Mouse (Mus musculus) olfactory bulb, adult 2 months (tissue): Measurements from ENCODE around the gene Wfdc1. TPM values are rescaled to one million over a fixed set of nuclear protein-coding genes. Genes with fewer than 3 reads are reported as not detected.

Experiments used
- H3K27ac ChIP-seq: fragments of 200-500 bp; 2 replicates; pipeline ENCODE4 v1.5.1; 2012; ENCODE audit warnings: low read depth, low read length; ENCODE audit not compliant: insufficient read depth
- H3K4me1 ChIP-seq: fragments of 200-500 bp; 2 replicates; pipeline ENCODE4 v1.6.1; 2012; ENCODE audit warnings: low read length; ENCODE audit not compliant: control insufficient read depth, insufficient read depth
- H3K4me3 ChIP-seq: fragments of 200-500 bp; 2 replicates; pipeline ENCODE4 v1.5.1; 2012; ENCODE audit warnings: mild to moderate bottlenecking, low read depth, low read length, moderate library complexity; ENCODE audit not compliant: insufficient read depth
- CTCF ChIP-seq: fragments of 200-500 bp; IDR thresholded peaks from 2 replicates; pipeline ENCODE4 v1.5.1; 2012; ENCODE audit warnings: low read depth, mild to moderate bottlenecking, low read length, moderate library complexity; ENCODE audit not compliant: insufficient read depth
- POLR2A ChIP-seq: fragments of 200-500 bp; IDR thresholded peaks from 2 replicates; pipeline ENCODE4 v1.6.1; 2012; ENCODE audit warnings: mild to moderate bottlenecking, low read depth, low read length, moderate library complexity; ENCODE audit not compliant: insufficient read depth
- WGBS: fragments of 180-500 bp; shearing (Covaris S2); methylation state at CpG from one replicate; pipeline ENCODE4 v1.1.7; 2018; 5-methylcytosine and 5-hydroxymethylcytosine counted together
- polyA plus RNA-seq: library from polyadenylated mRNA; stranded (reverse); fragments of >200 nt; gene quantifications from 2 replicates; pipeline ENCODE4 v1.2.4, GENCODE M21; 2012; ENCODE audit warnings: low replicate concordance; ENCODE audit not compliant: missing spikeins, insufficient read depth, insufficient read length

Wfdc1 gene
- polyA plus RNA-seq, 1 experiment, result not detected

- TF ChIP-seq POLR2A, result no peak
- no peak for TF ChIP-seq CTCF
- no peak overlapping the region for H3K4me3 ChIP-seq
- peaks cover 25% of the 10 kb centered on the region for H3K4me1 ChIP-seq
- H3K27ac ChIP-seq, result no peak overlapping the region
- 91% methylated on average over 5 of the region's 5 CpGs for WGBS
These were observed 47.3 kb downstream of the Wfdc1 start for GRCm38 (mm10) chr8:119713421-119713820.

GRCm38 (mm10) chr8:119715221-119715620 lies 49.1 kb downstream of the Wfdc1 start:
- H3K4me3 ChIP-seq, result no peak overlapping the region
- no peak for TF ChIP-seq POLR2A
- TF ChIP-seq CTCF, result no peak
- H3K27ac ChIP-seq, result no peak overlapping the region
- H3K4me1 ChIP-seq, result peaks cover 21% of the 10 kb centered on the region
- WGBS, result 47% methylated on average over 12 of the region's 12 CpGs

GRCm38 (mm10) chr8:119716730-119717299 lies 50.6 kb downstream of the Wfdc1 start:
- no peak for TF ChIP-seq POLR2A
- no peak for TF ChIP-seq CTCF
- peaks cover 21% of the 10 kb centered on the region for H3K4me1 ChIP-seq
- no peak overlapping the region for H3K27ac ChIP-seq
- no peak overlapping the region for H3K4me3 ChIP-seq

- WGBS, result 65% methylated on average over 9 of the region's 9 CpGs
- H3K4me1 ChIP-seq, result peaks cover 15% of the 10 kb centered on the region
- H3K4me3 ChIP-seq, result no peak overlapping the region
- H3K27ac ChIP-seq, result no peak overlapping the region
- no peak for TF ChIP-seq CTCF
- no peak for TF ChIP-seq POLR2A
These were observed 51.6 kb downstream of the Wfdc1 start for GRCm38 (mm10) chr8:119717765-119718164.

DNA sequence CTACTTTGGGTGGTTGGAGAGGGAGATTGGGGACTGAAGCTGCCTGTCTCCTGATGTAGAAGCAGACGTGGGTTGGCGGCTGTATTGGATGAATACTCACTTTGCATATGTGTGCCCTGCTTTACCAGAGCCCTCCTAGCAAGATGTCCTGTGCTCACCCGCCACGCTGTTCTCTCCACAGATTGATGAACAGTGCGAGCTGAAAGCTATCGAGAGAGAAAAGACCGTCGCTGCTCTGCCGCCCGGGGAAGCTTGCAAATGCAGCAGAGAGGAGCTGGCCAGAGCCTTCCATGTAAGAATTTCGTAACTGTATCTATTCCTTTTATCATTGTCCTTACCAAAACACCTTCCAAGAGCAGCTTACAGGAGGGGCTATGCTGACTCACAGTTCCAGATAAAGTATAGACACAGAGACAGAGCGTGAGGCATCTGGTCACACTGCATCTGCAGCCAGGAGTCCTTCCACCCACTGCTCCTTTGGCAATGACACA lies 52.9 kb downstream of the Wfdc1 start:
- Histone ChIP-seq H3K27ac (no peak overlapping the region), H3K4me3 (no peak overlapping the region), H3K4me1 (peaks cover 15% of the 10 kb centered on the region)
- TF ChIP-seq POLR2A (no peak), CTCF (no peak)
- 55% methylated on average over 12 of the region's 12 CpGs for WGBS

- H3K27ac ChIP-seq, result no peak overlapping the region
- peaks cover 8% of the 10 kb centered on the region for H3K4me1 ChIP-seq
- no peak overlapping the region for H3K4me3 ChIP-seq
- WGBS, result 65% methylated on average over 6 of the region's 6 CpGs
- TF ChIP-seq POLR2A (no peak), CTCF (no peak)
These were observed 56.2 kb downstream of the Wfdc1 start for GRCm38 (mm10) chr8:119722348-119722747.

DNA sequence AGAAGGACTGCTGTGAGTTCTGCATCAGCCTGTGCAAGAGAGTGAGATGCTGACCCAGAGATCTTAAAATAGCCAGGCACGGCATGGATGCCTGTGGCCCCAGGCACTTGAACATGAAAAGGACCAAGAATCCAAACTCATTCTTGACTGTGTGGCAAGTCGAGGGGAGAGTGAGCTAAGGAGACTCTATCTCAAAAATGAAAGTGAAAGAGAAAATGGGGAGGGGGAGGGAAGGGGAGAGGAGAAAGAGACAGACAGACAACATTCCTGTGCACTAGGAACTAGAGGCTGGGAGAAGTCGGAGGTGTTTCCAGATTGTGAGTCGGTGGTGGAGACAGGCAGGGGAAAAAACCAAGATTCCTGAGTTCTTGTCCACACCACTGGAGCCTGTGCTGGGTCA lies 57.5 kb downstream of the Wfdc1 start:
- 65% methylated on average over 4 of the region's 4 CpGs for WGBS
- TF ChIP-seq POLR2A (no peak), CTCF (no peak)
- Histone ChIP-seq H3K4me1 (peaks cover 8% of the 10 kb centered on the region), H3K4me3 (no peak overlapping the region), H3K27ac (no peak overlapping the region)

- Histone ChIP-seq H3K27ac (no peak overlapping the region), H3K4me3 (no peak overlapping the region), H3K4me1 (no peaks in the 10 kb centered on the region)
- 89% methylated on average over 6 of the region's 6 CpGs for WGBS
- TF ChIP-seq POLR2A, result no peak
- TF ChIP-seq CTCF, result no peak
These were observed 58.4 kb downstream of the Wfdc1 start for GRCm38 (mm10) chr8:119724596-119724995.

- 94% methylated on average over 8 of the region's 8 CpGs for WGBS
- H3K4me3 ChIP-seq, result no peak overlapping the region
- H3K4me1 ChIP-seq, result no peaks in the 10 kb centered on the region
- H3K27ac ChIP-seq, result no peak overlapping the region
- TF ChIP-seq CTCF (no peak), POLR2A (no peak)
These were observed 60.9 kb downstream of the Wfdc1 start for GRCm38 (mm10) chr8:119727093-119727492.

GRCm38 (mm10) chr8:119728351-119728895 lies 62.3 kb downstream of the Wfdc1 start:
- Histone ChIP-seq H3K4me3 (no peak overlapping the region), H3K27ac (no peak overlapping the region), H3K4me1 (no peaks in the 10 kb centered on the region)
- 89% methylated on average over 8 of the region's 8 CpGs for WGBS
- TF ChIP-seq POLR2A (no peak), CTCF (no peak)
